Mouse (Mus musculus) monocyte, adult 5-6 weeks (primary cell): ENCODE measurements around the gene Srp54a. TPM values are rescaled to one million over a fixed set of nuclear protein-coding genes. Genes with fewer than 3 reads are reported as not detected.
"Not testable (repeated sequence)": the region's sequence is repeated elsewhere in the genome, so short reads cannot be mapped to it uniquely, and the experiment has no call there.

ENCODE experiments used
- ATAC-seq: fragments of 153-309, 156-312 bp; replicated peaks from 2 replicates; pipeline ENCODE4 v1.8.0; 2017; ENCODE audit warnings: mild to moderate bottlenecking; ENCODE audit not compliant: low TSS enrichment, insufficient number of reproducible peaks, severe bottlenecking, poor library complexity, low FRiP score
- total RNA-seq: library from RNA; stranded (forward); fragments of 200-1000, 200-491, 200-594 nt; gene quantifications from 3 replicates; pipeline ENCODE4 v1.2.3, GENCODE M21; 2017

Gene Srp54a
- total RNA-seq, result 208 to 299 TPM (median 258 TPM) in 3 replicates

- peak; percentile 93 for ATAC-seq
These were observed at the start of gene Srp54a, which contains the start of gene 2700097O09Rik for GRCm38 (mm10) chr12:55079726-55080600. Gene Srp54a, plus strand, starts transcription at chr12:55080262. Gene 2700097O09Rik, minus strand, starts transcription at chr12:55080110.

GRCm38 (mm10) chr12:55041011-55041410 is 39.1 kb upstream of the Srp54a start:
- no peak for ATAC-seq

- no peak for ATAC-seq
These were observed 30.2 kb upstream of the Srp54a start for GRCm38 (mm10) chr12:55049731-55050353.

GRCm38 (mm10) chr12:55051210-55052173 is 28.6 kb upstream of the Srp54a start:
- ATAC-seq, result no peak

- ATAC-seq, result no peak
These were observed 26.8 kb upstream of the Srp54a start for GRCm38 (mm10) chr12:55053267-55053666.

GRCm38 (mm10) chr12:55054551-55055241 is 25.4 kb upstream of the Srp54a start:
- no peak for ATAC-seq

- no peak for ATAC-seq
These were observed 23.4 kb upstream of the Srp54a start for GRCm38 (mm10) chr12:55056703-55057102.

- no peak for ATAC-seq
These were observed 21.0 kb upstream of the Srp54a start for GRCm38 (mm10) chr12:55058865-55059615.

GRCm38 (mm10) chr12:55059812-55060211 is 20.2 kb upstream of the Srp54a start:
- no peak for ATAC-seq

- ATAC-seq, result no peak
These were observed 19.7 kb upstream of the Srp54a start for GRCm38 (mm10) chr12:55060212-55060898.

- ATAC-seq, result no peak
These were observed 19.1 kb upstream of the Srp54a start for GRCm38 (mm10) chr12:55061006-55061405.

GRCm38 (mm10) chr12:55062141-55062540 is 17.9 kb upstream of the Srp54a start:
- ATAC-seq, result no peak

GRCm38 (mm10) chr12:55072495-55072894 is 7.6 kb upstream of the Srp54a start:
- ATAC-seq, result no peak

GRCm38 (mm10) chr12:55073686-55074085 is 6.4 kb upstream of the Srp54a start:
- ATAC-seq, result no peak

GRCm38 (mm10) chr12:55075296-55075695 is 4.8 kb upstream of the Srp54a start:
- no peak for ATAC-seq

- not testable (repeated sequence) for ATAC-seq
These were observed 1.4 kb upstream of the Srp54a start for GRCm38 (mm10) chr12:55078706-55079105.

GRCm38 (mm10) chr12:55080601-55080942 is 510 bp downstream of the Srp54a start:
- peak; percentile 29 for ATAC-seq
